Mouse (Mus musculus) CH12.LX (cell line): ENCODE measurements around the gene Rab44.
A peak's percentile ranks its signal among the peaks of the same experiment; 100 is the strongest.

ENCODE experiments used
- CHD1 ChIP-seq: IDR thresholded peaks from 2 replicates; pipeline ENCODE4 v1.6.1; 2012; ENCODE audit warnings: low read depth, low read length, improper control_type of control experiment, inconsistent platforms
- CTCF ChIP-seq, 2 experiments: IDR thresholded peaks in 1 of 2; conservative IDR thresholded peaks in 1 of 2; 2 replicates each; pipeline ENCODE4 v1.5.1; 2011 to 2012; ENCODE audit warnings: low read depth in 2 of 2, low read length in 2 of 2, improper control_type of control experiment in 1 of 2, inconsistent platforms in 1 of 2, mild to moderate bottlenecking in 1 of 2, moderate library complexity in 1 of 2
- ELF1 ChIP-seq: IDR thresholded peaks from 2 replicates; pipeline ENCODE4 v1.6.1; 2014; ENCODE audit warnings: low read depth, mild to moderate bottlenecking, inconsistent platforms, low read length, improper control_type of control experiment
- EP300 ChIP-seq: IDR thresholded peaks from 2 replicates; pipeline ENCODE4 v1.6.1; 2011; ENCODE audit warnings: low read length, improper control_type of control experiment
- MAX ChIP-seq: IDR thresholded peaks from 2 replicates; pipeline ENCODE4 v1.6.1; 2011; ENCODE audit warnings: low read length, improper control_type of control experiment
- MEF2A ChIP-seq: IDR thresholded peaks from 2 replicates; pipeline ENCODE4 v1.6.1; 2014; ENCODE audit warnings: low read depth, mild to moderate bottlenecking, inconsistent platforms, low read length, improper control_type of control experiment, borderline replicate concordance
- MYC ChIP-seq: IDR thresholded peaks from 2 replicates; pipeline ENCODE4 v1.6.1; 2011; ENCODE audit warnings: low read depth, mild to moderate bottlenecking, improper control_type of control experiment, low read length

GRCm38 (mm10) chr17:29100627-29101026 is 13.3 kb upstream of the Rab44 start:
- TF ChIP-seq CTCF (conservative IDR thresholded peaks at IDR 0.05 in 1 of 2, IDR thresholded peaks at IDR 0.05 in 1 of 2; ENCODE audit: low read depth in 2 of 2, low read length in 2 of 2) (0 out of 4 replicates have a peak, but pooled peaks of 1 of the 2 experiments have one; percentile 0), MYC (no peak), ELF1 (no peak), MEF2A (no peak), MAX (no peak), CHD1 (no peak), EP300 (no peak)
